Mouse (Mus musculus) embryonic facial prominence, embryonic 15.5 days (tissue): ENCODE results near the gene Hectd1. TPM values are rescaled to one million over a fixed set of nuclear protein-coding genes. Genes with fewer than 3 reads are reported as not detected.

Experiments used
- ATAC-seq: fragments of 200-750 bp; cut with Nextera tagmentation; 2 replicates; pipeline ENCODE4 v1.8.0; 2017; ENCODE audit warnings: low read depth, moderate TSS enrichment; ENCODE audit not compliant: insufficient number of reproducible peaks, low FRiP score, low TSS enrichment
- H3K27ac ChIP-seq: fragments of 300-500 bp; sonication (generic); replicated peaks from 2 replicates; pipeline ENCODE4 v1.5.1; 2015; ENCODE audit warnings: mild to moderate bottlenecking, inconsistent platforms
- H3K27me3 ChIP-seq: fragments of 300-500 bp; sonication (generic); 2 replicates; pipeline ENCODE4 v1.6.1; 2015; ENCODE audit warnings: inconsistent platforms
- H3K36me3 ChIP-seq: fragments of 300-500 bp; sonication (generic); 2 replicates; pipeline ENCODE4 v1.6.1; 2015; ENCODE audit warnings: mild to moderate bottlenecking, inconsistent platforms
- H3K4me1 ChIP-seq: fragments of 300-500 bp; sonication (generic); 2 replicates; pipeline ENCODE4 v1.6.1; 2015; ENCODE audit warnings: inconsistent platforms
- H3K4me2 ChIP-seq: fragments of 300-500 bp; sonication (generic); replicated peaks from 2 replicates; pipeline ENCODE4 v1.6.1; 2015; ENCODE audit warnings: mild to moderate bottlenecking, inconsistent platforms
- H3K4me3 ChIP-seq: fragments of 300-500 bp; sonication (generic); replicated peaks from 2 replicates; pipeline ENCODE4 v1.5.1; 2015; ENCODE audit warnings: mild to moderate bottlenecking, inconsistent platforms
- H3K9ac ChIP-seq: fragments of 300-500 bp; sonication (generic); 2 replicates; pipeline ENCODE4 v1.6.1; 2015; ENCODE audit warnings: inconsistent platforms
- H3K9me3 ChIP-seq: fragments of 300-500 bp; sonication (generic); replicated peaks from 2 replicates; pipeline ENCODE4 v1.6.1; 2016; ENCODE audit warnings: inconsistent platforms
- WGBS: fragments of 180-500 bp; shearing (Covaris S2); methylation state at CpG from one replicate; pipeline ENCODE4 v1.1.7; 2015; 5-methylcytosine and 5-hydroxymethylcytosine counted together
- polyA plus RNA-seq: library from polyadenylated mRNA; unstranded; fragments of >200 nt; fragmentation: Nextera tagmentation; extraction: Ambion mirVana; gene quantifications from 2 replicates; pipeline ENCODE4 v1.2.1, GENCODE M21; 2015

Gene Hectd1
- 39.8 and 40.7 TPM in 2 replicates for polyA plus RNA-seq

DNA sequence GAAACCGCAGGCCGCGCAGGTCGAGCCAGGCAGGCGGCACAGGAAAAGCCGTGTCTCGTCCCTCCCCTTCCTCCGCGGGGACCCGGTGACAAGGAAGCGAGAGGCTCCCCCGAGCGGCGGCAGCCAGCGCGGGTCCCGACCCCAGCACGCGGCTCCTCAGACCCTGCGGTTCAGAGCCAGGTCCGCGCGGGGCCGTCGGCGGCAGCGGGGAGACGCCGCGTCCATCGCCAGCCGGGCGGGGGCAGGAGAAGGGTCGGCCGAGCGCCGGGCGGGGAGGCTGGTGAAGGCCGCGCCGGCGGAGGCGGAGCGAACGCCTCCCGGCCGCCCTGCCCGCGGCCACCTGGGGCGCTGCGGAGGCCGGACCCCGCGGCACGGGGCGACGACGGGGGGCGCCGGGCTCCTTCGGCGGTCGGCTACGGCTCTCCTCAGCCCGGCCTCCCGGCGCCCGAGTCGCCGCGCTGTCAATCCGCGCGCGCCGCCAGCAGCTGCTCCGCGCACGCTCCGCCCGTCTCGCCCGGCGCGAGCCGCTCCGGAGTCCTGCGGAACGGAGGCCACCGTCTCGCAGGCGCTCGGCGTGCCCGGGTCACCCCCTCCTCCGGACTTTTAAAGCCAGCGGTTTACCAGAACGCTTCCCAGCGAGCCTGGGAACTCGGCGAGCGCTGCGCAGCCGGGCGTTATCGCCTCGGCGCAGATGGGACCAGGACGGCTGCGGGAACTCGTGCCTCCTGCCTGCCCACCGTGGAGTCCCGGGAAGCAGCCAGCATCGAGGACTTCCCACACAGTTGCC is at the start of gene Hectd1:
TSS of gene Hectd1 (minus strand) at position 247 of the 787 bp plus-strand sequence.
- H3K4me3 ChIP-seq: peak within 1 kb of the TSS; percentile 78
- no peaks in the 10 kb centered on the region for H3K27me3 ChIP-seq
- peak within 1 kb of the TSS; percentile 87 for H3K9ac ChIP-seq
- ATAC-seq: peak; percentile 94
- under 1% methylated on average over 89 of the region's 114 CpGs for WGBS
- H3K4me1 ChIP-seq: peaks cover 14% of the 10 kb centered on the region; the same call in 1 of the 2 replicates
- H3K27ac ChIP-seq: peak within 1 kb of the TSS; percentile 98
- H3K4me2 ChIP-seq: peak within 1 kb of the TSS; percentile 58
- no peaks in the 10 kb centered on the region for H3K9me3 ChIP-seq
- H3K36me3 ChIP-seq: no peaks in the 10 kb centered on the region

DNA sequence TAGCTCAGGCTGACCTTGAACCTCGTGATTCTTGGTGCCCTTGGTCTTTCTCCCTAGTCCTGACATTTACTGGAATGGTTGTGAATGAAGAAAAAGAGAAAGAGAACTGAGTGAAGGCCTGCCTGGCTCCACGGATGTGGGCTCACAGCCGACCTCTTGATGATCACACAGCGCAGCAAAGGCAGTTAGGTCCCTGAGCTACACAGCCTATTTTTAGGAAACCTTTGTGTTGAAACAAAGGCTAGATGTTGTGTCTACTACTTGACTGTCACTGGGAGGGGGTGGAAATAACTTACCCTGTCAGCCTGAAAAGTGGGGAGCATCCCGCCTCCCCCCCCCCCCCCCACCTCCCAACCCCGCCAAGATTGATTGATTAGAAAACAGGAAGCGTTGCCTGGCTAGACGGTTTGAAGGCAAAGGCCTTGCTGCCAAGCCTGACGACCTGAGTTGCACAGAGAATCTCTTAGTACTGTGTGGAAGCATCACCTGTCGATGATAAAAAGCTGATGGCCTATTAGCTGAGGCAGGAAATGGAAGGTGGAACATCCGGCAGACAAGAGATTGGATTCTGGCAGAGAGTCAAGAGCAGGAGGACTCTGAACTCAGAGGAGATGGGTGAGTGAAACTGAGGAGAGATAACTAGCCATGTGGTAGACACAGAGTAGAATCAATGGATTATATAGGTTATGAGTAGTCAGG is 42.3 kb upstream of the Hectd1 start:
- Histone ChIP-seq H3K36me3 (peaks cover 12% of the 10 kb centered on the region; the same call in 1 of the 2 replicates), H3K9me3 (no peaks in the 10 kb centered on the region), H3K4me2 (no peak overlapping the region), H3K4me1 (no peaks in the 10 kb centered on the region), H3K27ac (no peak overlapping the region), H3K27me3 (no peaks in the 10 kb centered on the region), H3K4me3 (no peak overlapping the region), H3K9ac (no peak overlapping the region)
- ATAC-seq: no peak
- WGBS: 71% methylated on average over 11 of the region's 11 CpGs

DNA sequence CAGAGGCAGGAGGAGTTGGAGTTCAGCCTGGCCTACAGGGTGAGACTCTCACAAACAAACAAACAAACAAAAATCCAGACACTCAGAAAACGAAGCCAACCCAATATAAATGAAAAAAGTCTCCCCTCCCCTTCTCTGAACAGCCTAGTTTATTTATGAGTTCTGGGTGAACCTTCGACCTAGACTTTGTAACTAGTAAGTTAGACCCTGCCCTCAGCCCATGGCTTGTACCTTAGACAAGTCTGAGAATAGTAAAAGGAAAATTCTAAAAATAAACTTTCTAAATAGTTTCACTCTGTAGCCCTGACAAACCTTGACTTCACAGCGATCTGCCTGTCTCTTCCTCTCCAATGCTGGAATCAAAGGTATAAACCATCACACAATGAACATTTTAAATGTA is 40.2 kb upstream of the Hectd1 start:
- no peaks in the 10 kb centered on the region for H3K27me3 ChIP-seq
- H3K4me2 ChIP-seq: no peak overlapping the region
- no peak overlapping the region for H3K9ac ChIP-seq
- H3K4me3 ChIP-seq: no peak overlapping the region
- H3K4me1 ChIP-seq: peaks cover 16% of the 10 kb centered on the region
- H3K27ac ChIP-seq: no peak overlapping the region
- WGBS: 86% methylated on average over 3 of the region's 3 CpGs
- peaks cover under 1% of the 10 kb centered on the region; the same call in 1 of the 2 replicates for H3K36me3 ChIP-seq
- no peaks in the 10 kb centered on the region for H3K9me3 ChIP-seq
- no peak for ATAC-seq

DNA sequence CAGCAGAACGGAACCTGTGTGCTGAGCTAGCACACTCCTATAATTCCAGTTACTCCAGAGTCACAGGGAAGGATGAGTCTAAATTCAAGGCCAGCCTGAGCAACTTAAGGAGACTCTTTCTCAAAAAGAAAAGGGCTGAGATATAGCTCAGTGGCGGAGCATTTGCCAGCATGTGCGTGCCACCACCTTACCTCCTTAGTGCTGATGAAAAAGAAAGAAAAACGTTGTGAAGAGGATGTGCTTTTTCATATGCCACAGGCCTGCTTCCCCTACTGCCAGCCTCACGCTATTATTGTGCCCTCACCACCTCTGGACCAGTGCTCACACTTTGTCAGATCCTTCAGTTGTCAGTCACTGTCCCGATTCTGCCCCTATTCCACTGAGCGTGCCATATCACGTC is 37.7 kb upstream of the Hectd1 start:
- ATAC-seq: no peak

DNA sequence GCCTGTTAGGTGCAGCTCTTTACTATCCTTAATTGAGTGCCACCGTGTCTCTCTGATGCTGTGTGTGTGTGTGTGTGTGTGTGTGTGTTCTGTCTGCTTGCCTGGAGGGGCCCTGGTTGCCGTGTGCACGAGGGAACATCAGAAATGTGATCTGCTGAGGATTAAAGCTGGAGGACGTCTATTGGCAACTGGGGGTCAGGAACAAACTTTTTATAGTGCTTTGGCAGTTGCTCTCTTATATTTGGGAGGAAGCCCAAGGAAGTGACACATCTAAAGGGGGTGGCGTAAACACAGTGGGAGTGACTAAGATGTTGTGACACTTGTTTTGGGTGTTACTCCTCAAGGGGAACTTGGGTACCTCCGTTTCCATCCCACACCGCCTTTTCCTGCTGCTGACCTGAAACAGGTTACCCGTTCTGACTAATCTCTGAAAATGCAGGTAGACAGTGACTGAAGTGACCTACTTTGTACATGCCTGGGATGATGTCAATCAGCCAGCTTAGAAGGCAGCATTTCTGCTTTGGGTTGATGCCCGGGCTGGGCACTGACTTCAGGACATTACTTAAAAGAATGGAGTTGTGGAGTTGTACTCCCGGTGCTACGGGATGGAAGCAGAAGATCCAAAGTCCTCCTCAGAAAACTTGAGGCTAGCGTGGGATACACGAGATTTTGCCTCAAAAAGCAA is 37.0 kb upstream of the Hectd1 start:
- 53% methylated on average over 13 of the region's 13 CpGs for WGBS
- ATAC-seq: peak; percentile 48
- no peaks in the 10 kb centered on the region for H3K36me3 ChIP-seq
- no peak overlapping the region for H3K4me2 ChIP-seq
- no peaks in the 10 kb centered on the region for H3K9me3 ChIP-seq
- no peaks in the 10 kb centered on the region for H3K27me3 ChIP-seq
- H3K27ac ChIP-seq: peak overlapping the region; percentile 74
- H3K4me1 ChIP-seq: peaks cover 22% of the 10 kb centered on the region
- H3K9ac ChIP-seq: no peak overlapping the region
- H3K4me3 ChIP-seq: no peak overlapping the region

More for the DNA sequence above, 37.7 kb upstream of the Hectd1 start:
- 0 out of 2 replicates have a peak overlapping the region, but pooled peaks have one; percentile 74 for H3K27ac ChIP-seq
- WGBS: 77% methylated on average over 8 of the region's 8 CpGs
- peaks cover 22% of the 10 kb centered on the region for H3K4me1 ChIP-seq
- H3K36me3 ChIP-seq: no peaks in the 10 kb centered on the region
- H3K9me3 ChIP-seq: no peaks in the 10 kb centered on the region
- no peak overlapping the region for H3K4me2 ChIP-seq
- no peak overlapping the region for H3K9ac ChIP-seq
- H3K4me3 ChIP-seq: no peak overlapping the region
- H3K27me3 ChIP-seq: no peaks in the 10 kb centered on the region

DNA sequence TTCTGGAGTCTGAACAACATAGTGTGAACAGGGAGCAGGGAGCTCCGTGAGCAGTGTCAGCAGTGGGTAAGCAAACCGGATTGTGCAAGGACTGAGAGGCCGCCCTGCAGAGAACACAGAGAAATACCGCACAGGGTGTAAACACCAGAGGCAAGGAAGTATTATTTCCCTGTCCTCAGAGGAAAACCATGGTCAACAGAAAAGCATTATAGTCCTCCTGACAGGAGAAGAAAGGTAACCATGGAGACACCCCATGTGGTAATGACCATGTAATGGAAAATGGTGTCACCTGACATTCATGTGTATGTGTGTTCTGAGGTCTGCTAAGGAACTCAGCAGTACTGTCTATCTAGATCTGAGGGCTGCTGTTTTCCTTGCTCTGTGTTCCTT is 36.4 kb upstream of the Hectd1 start:
- H3K4me3 ChIP-seq: no peak overlapping the region
- H3K4me1 ChIP-seq: peaks cover 22% of the 10 kb centered on the region
- peak; percentile 77 for ATAC-seq
- peak overlapping the region; percentile 74 for H3K27ac ChIP-seq
- H3K9ac ChIP-seq: no peak overlapping the region
- whole genome bisulfite sequencing: 24% methylated on average over 4 of the region's 4 CpGs
- no peaks in the 10 kb centered on the region for H3K9me3 ChIP-seq
- no peaks in the 10 kb centered on the region for H3K36me3 ChIP-seq
- no peaks in the 10 kb centered on the region for H3K27me3 ChIP-seq
- no peak overlapping the region for H3K4me2 ChIP-seq

DNA sequence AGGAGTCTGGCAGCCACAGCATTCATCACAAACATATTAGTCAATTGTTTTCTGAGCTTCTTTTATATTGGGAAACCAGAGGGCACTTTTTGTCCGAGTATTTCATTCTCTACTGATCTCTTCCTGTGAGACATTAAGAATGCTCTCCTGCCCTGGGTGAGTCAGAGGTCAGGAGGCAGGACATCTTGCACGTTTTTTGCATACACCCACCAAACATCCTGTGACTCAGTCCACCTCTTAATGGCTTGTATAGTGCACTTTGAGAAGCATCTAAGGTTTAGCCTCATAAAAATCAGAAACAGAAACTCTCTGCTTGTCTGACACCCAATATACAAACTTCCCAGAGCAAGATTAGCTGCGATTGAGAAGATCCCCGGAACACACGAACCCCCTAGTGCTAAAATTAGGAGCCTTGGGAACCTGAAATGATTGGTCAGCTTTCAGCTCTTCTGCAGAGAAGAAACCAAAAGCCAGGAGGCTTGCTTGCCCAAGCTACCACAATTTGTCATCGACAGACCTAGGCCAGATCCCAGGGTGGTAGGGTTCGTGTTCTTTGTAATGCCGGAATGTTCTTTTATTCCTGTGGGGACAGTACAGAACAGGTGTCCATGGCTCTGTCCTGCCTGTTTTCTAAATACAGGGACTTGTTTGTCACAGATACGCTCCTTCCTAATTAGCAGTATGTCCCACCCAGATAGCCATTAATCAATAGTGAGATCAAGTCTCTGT is 35.9 kb upstream of the Hectd1 start:
- Histone ChIP-seq H3K36me3 (no peaks in the 10 kb centered on the region), H3K4me3 (no peak overlapping the region), H3K27me3 (no peaks in the 10 kb centered on the region), H3K27ac (peak overlapping the region; percentile 74), H3K4me2 (no peak overlapping the region), H3K4me1 (peaks cover 22% of the 10 kb centered on the region), H3K9ac (no peak overlapping the region), H3K9me3 (no peaks in the 10 kb centered on the region)
- ATAC-seq: no peak
- WGBS: 52% methylated on average over 9 of the region's 9 CpGs

DNA sequence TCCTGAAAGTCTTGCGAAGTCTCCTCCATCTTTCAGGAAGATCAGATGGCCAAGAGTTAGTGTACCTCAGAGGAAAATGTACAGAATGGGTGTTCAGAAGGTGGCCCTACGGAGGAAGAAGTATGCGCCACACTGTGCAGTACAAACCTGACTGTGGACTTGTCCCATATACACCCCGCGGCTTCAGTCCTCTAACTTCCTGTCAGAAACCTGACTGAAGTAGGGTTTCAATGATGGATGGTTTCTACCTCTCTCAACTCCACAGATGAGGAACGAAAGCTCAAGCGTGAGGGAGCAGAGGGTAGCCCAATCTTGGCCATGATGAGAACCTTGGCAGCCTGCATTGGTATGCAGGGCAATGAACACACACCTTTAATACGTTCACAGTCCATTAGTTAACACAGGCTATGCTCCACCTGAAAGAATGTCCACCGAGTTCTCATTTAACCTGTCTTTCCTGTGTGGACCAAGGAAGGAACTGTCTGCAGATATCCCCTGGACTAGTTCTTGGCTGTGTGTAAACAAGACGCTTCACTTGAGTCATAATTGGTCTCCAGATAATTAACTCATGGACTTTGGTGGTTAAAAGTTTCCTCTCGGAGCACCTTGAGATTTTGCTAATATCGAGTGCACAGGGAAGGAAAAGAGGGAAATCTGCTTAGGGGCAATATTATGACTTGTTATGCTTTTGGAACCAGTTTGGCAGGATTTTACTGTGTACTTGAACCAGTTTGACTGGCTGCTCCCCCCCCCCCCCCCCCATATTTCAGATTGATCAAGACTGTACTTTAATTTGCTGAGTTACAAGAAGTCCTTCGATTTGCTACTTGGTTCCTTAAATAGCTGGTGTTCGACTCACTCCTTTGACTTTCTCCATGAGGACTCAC is 34.0 kb upstream of the Hectd1 start:
- no peak for ATAC-seq
- H3K27ac ChIP-seq: peak overlapping the region; percentile 13; the same call in 1 of the 2 replicates
- H3K9ac ChIP-seq: no peak overlapping the region
- H3K4me3 ChIP-seq: no peak overlapping the region
- H3K36me3 ChIP-seq: no peaks in the 10 kb centered on the region
- no peak overlapping the region for H3K4me2 ChIP-seq
- H3K27me3 ChIP-seq: no peaks in the 10 kb centered on the region
- H3K4me1 ChIP-seq: peaks cover 22% of the 10 kb centered on the region
- WGBS: 78% methylated on average over 14 of the region's 14 CpGs
- H3K9me3 ChIP-seq: no peaks in the 10 kb centered on the region

DNA sequence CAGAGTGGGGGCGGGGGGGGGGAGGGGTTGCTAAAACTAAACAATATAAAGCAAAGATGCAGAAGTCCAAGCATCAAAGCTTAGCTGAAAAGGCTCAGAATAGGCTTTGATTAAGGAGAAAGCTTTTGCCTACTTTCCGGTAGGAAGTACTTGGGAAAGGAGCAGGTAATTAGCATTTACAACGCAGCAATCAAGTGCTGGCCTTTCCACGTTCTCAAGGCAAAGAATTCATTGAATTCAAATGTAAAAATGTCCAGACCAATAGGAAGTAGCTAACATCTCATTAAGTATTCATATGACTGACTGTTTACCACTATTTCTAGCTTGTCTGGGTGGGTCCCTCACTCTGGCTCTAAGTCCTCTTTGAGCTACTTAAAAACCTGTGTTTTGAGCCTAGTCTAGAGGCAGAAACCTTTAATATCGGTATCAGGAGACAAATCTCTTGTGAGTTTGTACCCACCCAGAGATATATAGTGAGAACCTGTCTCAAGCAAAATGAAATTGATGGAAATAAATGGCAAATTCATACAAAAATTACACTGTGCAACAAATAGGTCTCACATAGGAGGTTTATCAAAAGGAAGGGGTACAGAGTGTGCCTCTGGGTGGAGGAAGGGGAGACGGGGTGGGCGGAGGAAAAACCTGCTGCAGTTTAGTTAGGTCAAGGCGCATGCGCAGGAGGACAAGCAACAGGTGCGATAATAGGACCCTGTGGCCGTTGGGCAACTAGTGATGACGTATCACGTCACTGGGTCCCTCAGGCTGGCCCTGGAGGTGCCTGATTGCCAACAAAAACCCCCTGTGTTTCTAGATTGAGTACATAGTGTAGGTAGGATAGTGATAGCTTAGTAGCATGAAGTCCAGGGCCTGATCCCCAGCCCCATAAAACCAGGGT is 29.0 kb upstream of the Hectd1 start:
- Histone ChIP-seq H3K4me2 (no peak overlapping the region), H3K4me3 (no peak overlapping the region), H3K27ac (no peak overlapping the region), H3K9me3 (no peaks in the 10 kb centered on the region), H3K9ac (no peak overlapping the region), H3K4me1 (no peaks in the 10 kb centered on the region), H3K27me3 (no peaks in the 10 kb centered on the region), H3K36me3 (no peaks in the 10 kb centered on the region)
- WGBS: 66% methylated on average over 13 of the region's 13 CpGs
- ATAC-seq: no peak
